Mouse (Mus musculus) kidney, postnatal 4 days (tissue): ENCODE measurements at regions not wholly inside any gene's neighbourhood (a gene's known extent, or its start where the extent isn't known, plus 50 kb on each side); places are given as distances from the start of the nearest gene placed in this dataset.

ENCODE experiments used
- DNase-seq, 2 experiments: peaks; one replicate each; pipeline ENCODE4 v3.0.0; 2021; ENCODE audit warnings: mixed read lengths in 2 of 2

GRCm38 (mm10) chr10:117579210-117579609 lies 50.1 kb upstream of the Cpm start:
- no peak for DNase-seq

- no peak for DNase-seq
Observed at GRCm38 (mm10) chr10:117578696-117579146, 50.6 kb upstream of the Cpm start.

GRCm38 (mm10) chr10:117577970-117578695 lies 51.2 kb upstream of the Cpm start:
- no peak for DNase-seq

GRCm38 (mm10) chr10:117576881-117577730 lies 52.2 kb upstream of the Cpm start:
- DNase-seq, result no peak

DNA sequence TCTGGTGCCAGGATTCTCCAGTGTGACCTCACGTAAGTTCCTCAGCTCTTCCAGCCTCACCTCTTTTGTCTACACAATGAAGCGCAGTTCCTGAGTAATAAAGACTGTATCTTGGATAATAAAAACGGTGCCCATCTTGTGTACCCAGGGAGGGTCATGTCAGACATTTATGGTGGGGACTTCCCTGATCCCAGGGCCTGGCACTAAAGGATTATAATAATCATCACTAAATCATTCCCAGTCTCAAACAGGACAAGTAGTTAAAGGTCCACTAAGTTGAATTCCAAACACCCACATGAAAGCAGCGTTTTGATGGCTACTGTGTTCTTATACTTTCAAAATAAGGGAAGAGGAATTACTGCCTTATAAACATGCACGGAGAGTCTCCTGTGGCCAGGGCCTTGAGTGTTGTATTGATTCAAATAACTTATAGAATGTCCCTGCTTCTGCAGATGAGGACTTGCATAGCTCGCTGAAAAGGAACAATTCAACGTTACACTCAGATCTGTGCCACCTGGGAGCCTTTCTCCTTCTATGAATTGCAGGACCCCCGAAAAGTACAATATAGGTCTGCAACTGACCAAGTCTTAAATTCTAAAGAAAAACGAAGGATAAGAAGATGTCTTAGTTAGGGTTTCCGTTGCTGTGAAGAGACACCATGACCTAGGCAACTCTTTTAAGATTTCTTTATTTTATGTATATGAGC lies 53.0 kb upstream of the Cpm start:
- no peak for DNase-seq

GRCm38 (mm10) chr10:117575404-117576153 lies 53.7 kb upstream of the Cpm start:
- no peak for DNase-seq

DNA sequence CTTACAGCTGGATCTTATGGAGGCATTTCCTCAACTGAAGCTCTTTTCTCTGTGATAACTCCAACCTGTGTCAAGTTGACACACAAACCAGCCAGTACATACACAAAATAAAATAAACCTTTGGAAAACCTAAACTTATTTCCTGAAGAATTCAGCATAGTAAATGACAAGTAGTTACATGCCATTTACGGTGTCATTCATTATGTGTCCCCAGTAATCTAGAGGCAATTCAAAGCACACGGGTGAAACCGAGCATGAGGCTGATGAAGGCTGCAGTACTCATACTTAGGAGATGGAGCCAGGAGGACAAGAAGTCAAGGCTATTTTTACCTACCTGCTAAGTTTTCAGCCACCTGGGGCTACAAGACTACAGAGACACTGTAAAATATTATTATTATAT lies 54.4 kb upstream of the Cpm start:
- DNase-seq, result no peak

DNA sequence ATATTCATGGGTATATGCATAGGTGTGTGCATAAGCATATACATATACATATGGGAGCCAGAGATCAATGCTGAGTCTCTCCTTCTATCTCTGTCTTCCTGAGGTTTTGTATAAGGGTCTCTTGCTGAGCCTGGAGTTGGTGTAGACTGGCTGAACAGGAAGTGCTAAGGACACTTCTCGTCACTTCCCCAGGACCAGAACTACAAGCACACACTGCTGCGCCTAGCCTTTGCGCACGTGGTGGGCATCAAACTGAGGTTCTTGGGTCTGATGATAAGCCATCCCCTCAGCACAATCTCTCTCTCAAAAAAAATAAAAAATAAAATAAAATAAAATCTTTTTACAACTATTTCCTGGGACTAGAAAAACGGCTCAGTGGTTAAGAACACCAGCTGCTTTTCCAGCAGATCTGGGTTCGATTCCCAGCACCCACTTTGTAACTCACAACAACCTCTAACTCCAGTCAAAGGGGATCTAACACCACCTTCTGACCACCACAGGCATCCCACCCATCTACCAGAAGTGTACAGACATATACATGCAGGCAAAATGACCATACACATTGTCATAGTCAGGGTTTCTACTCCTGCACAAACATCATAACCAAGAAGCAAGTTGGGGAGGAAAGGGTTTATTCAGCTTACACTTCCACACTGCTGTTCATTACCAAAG lies 55.1 kb upstream of the Cpm start:
- DNase-seq, result no peak

- no peak for DNase-seq
Observed at GRCm38 (mm10) chr10:117573596-117573850, 55.8 kb upstream of the Cpm start.

- DNase-seq, result no peak
Observed at GRCm38 (mm10) chr10:117572746-117573595, 56.3 kb upstream of the Cpm start.

- DNase-seq, result no peak
Observed at GRCm38 (mm10) chr10:117571891-117572573, 57.3 kb upstream of the Cpm start.

GRCm38 (mm10) chr10:117570971-117571861 lies 58.1 kb upstream of the Cpm start:
- peak; percentile 56 to 65 for DNase-seq

GRCm38 (mm10) chr10:117570091-117570970 lies 59.0 kb upstream of the Cpm start:
- DNase-seq, result no peak

DNA sequence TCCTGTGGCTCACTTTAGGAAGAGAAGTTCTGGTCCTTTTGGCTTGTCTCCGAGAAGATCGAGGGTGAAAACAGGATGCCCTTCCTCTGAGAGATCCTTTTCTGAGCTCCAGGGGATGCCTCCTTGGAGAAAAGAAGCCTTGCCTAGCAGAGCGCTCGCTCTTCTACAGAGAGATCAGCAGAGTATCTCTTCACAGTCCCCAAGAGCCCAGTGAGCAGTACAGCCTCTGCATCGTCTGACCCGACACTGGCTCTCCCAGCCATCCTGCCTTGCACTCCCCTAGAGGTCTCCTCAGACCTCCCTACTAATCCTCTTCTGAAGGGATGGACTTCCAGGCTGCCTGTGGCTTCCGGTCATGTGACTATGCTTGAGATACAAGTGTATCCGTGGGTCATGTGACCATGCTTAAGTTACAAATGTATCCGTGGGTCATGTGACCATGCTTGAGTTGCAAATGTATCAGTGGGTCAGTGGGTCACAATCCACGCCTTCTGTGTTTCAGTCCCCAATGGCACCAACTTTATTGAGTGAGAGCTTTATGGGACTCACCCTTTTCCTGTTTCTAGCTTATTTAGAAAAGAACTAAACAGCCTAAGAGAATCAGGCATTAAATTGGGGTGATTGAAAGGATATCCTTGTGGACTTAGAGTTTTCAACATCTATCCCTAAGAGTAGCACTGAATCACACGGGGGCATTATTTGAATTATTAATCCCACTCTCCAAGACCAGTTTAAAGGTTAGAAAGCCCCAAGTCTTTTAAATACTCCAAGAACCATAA lies 59.8 kb upstream of the Cpm start:
- no peak for DNase-seq

DNA sequence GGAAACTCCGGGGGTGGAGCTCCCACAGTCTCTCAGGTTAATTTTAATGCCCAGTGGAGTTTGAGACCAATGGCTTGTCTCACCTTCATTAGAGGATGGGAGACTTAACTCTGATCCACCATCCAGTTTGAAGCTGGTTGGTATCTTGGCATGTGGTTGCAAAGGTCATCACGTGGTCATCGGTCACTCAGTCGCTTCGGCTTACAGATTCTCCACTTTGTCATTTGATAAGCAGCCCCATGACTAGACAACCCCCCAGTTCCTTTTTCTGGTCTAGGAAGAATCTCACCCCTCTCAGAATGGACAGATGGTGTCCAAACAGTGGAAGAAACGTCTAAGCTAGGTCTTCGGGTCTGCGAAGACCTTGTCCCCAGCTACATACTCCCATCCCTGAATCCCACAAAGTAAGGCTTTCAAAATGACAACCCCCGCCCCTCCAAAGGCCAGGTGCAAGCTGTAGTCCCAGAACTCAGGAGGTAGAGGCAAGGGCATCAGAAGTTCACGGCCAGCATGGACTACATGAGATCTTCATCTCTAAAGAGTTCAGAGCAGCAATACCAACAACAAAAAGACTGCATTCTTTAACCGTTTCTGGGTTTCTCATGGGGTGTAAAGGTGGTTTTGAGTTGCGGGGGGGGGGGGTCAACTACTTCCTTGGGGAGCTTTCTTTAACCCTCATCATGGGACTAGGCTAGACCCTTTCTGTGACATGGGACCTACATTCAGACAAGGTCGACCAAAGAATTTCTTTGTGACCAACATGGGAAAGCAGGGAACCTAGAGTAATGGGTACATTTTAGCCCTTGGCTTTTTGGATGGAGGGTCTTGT lies 60.6 kb upstream of the Cpm start:
- no peak for DNase-seq

DNA sequence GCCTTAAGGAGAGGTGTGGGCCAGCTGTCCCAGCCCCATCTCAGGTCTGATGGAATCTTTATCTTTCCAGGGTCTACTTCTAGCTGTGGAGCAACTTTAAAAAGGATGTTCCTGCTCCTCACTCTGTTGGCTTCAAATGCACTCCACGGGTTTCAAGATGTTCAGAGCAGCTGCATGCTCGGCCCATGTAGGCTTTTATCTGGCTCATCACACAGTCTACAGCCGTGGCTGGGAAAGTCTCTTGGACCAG lies 61.2 kb upstream of the Cpm start:
- DNase-seq, result no peak
